Mouse (Mus musculus) layer of hippocampus, adult 9-10 months (tissue): ENCODE measurements around the gene Cdyl2.

Source experiments
- DNase-seq: peaks from one replicate; pipeline ENCODE4 v3.0.0; 2022; ENCODE audit warnings: low spot score

Gene Cdyl2

DNA sequence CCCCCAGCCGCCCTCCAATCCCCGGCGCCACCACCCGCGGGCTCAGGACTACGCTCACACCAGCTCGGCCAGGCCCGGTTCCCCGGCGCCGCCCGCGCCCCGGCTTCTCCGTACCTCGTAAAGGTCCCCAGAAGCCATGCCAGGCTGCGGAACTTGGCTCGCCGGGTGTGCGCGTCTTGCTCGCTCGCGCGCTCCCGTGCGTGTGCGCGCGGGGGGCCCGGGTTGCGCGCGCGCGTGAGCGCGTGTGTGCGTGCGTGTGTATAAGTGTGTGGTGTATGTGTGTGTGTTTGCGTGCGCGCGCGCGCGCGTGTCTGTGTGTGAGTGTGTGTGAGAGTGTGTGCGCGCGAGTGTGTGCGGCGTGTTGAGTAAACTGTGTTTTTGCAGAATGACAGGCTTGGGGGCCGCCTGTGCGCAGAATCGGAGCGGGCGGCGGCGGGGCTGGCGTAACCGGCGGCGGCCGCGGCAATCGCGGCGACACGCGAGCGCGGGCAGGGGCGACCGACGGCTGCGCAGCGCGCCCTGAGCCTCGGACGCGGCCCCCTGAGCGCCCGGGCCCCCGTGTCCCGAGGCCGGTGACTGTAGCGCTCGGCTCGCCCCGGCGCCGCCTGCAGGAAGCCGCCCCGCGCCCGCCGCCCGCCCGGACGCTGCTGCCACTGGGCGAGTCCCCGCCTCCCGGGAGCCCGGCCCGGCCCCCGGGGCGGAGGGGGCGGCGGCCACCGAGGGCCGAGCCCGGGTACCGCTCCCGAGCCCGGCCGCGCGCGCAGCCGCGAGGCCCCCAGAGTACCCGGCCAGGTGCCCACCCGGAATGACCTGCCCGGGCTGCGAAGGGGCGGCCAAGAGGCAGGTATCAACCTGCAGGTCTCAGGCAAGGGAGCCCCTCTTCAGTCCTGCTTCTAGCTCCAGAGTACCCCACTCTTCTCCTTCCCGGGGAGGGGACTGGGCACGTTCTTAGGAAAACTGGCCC lies at the start of gene Cdyl2:
Gene Cdyl2 (minus strand): TSS at position 308 of the 964 bp plus-strand sequence.
- DNase-seq: peak; percentile 81

DNA sequence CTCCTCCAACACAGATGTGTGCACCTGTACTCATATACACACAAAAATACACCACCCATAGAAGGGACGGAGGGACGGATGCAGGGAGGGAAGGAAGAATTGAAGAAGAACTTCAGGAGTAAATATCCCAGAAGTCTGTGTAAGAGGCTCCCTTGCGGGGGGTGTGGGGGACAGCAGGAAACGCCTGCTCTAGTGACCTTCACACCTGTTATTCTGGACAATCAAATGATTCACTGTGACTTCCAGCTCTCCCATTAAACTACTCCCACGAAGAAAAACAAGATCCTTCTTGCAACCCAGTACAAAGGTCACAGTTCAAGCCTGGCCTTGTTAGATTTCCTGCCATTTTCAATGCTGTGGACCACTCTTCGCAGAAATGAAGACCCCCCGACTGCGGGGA lies 47.8 kb upstream of the Cdyl2 start:
- DNase-seq: no peak

DNA sequence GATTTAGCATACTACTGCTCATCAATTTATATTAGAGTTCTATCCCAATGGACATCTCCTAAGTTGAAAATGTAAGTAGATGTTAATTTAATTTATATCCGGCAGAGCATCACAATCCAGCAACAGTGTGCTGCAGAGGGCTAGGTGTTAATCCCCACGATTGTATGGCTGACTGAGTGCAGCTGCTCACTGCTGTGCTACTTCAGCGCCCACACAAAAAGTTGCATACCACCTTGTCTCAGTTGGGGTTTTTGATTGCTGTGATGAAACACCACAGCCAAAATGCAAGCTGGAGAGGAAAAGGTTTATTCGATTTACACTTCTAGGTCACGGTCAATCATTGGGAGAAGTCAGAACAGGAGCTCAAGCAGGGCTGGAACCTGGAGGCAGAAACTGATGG lies 41.4 kb upstream of the Cdyl2 start:
- DNase-seq: no peak

DNA sequence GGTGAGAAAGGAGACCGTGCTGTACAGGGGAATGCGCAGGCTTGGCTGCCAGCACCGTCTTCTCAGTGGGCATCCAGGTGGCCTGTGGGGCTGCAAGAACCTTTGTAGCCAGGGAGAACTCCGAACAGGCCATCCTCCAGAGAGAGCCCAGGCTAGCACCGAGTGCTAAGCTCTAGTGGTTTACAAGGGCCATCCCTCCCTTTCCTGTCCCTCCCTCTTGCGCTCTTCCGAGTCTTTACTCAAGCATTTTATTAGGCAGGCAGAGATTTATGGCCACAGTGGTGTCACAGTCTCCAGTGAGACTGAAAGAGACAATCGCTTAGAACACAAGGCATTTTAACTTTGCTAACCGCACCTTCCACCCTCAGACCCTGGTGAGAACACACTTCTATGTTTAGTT lies 39.9 kb upstream of the Cdyl2 start:
- no peak for DNase-seq

DNA sequence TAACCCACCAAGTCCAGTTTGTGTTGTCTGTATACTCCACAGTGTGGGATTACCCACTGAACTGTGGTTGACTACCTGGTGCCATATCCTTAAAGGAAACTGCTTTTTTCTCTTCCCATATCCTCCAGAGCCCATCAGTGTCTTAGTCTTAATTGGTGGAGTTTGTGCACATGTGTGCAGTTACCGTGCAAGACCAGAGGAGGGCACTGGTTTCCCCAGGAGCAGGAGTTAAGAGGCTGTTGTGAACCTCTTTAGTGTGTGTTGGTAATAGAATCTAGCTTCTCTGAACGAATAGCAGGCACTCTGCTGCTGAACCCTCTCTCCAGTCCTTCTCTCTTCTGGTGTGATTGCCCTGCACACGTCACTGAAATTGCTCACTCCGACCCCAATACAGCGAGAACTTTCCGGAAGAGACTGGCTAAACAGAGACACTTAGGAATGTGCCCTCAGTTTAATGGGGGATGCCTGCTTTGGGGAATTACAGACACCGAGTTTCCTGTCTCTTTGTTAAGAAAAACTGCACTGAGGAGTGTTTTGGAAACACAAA lies 39.1 kb upstream of the Cdyl2 start:
- DNase-seq: no peak

DNA sequence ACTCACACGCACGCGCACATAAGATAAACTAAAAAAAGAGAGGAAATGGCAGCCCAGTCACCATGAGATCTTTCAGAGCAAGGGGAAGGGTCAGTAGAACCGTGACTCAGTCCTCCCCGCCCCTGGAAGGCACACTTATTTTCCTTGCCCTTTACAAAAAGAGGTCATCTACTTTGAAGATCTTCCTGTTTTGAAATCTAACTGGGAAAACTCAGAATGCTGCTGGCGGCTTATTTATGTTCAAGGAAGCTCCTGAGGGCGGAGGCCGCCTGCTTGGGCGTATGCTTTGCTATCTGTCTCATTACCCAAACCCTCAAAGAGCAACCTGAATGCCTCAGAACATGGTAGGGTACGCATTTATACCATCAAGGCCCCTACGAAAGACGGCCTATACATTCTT lies 38.0 kb upstream of the Cdyl2 start:
- no peak for DNase-seq

DNA sequence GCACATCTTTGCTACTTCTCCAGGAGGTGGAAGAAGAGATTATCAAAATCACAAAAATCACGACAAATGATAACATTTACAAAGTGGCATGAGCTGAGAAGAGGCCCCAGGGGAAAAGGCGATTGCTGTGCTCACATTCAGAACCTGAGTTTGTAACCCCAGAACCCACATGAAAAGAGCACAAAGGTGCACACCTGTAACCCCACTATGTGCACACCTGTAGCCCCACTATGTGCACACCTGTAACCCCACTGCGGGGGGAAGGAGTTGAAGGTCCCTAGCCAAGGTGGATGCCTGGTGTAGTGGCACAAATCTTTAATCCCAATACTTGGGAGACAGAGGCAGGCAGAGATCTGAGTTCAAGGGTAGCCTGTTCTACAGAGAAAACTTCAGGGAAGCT lies 23.4 kb upstream of the Cdyl2 start:
- no peak for DNase-seq

DNA sequence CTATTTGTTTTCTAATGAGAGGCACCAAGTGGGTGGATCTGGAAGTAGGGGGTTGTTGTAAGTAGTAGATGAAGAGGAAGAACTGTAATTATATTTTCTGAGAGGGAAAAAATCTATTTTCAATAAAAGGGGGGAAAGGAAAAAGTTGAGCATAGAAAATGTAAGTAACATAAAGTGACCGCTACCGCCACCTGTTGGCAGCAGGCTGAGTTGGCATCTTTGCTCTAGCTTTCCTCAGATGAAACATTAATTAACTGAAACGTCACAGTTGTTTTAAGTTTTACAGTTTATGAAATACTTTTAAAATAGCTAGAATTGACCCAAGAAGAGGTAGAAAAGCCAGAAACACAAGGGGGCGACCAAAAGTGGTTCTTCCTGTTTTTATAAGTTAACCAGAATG lies 22.8 kb upstream of the Cdyl2 start:
- DNase-seq: no peak

DNA sequence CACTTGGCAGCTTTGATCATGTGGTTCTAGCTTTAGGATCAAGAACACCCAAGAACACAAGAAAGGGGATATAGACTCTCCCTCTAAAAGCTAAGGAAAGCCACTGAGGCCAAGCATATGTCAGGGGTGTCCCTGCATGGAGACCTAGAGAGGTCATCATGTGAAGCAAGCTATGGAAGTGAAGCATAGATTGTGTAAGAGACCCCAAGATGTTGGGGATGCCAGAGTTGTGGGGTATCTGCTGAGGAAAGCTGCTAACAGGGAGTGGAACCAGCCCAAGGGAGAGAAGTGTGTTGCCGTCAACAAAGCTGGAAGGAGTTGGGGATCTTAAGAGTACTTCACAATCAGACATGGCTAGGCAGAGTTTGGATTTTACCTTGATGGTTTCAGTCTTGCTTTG lies 7.9 kb upstream of the Cdyl2 start:
- no peak for DNase-seq

DNA sequence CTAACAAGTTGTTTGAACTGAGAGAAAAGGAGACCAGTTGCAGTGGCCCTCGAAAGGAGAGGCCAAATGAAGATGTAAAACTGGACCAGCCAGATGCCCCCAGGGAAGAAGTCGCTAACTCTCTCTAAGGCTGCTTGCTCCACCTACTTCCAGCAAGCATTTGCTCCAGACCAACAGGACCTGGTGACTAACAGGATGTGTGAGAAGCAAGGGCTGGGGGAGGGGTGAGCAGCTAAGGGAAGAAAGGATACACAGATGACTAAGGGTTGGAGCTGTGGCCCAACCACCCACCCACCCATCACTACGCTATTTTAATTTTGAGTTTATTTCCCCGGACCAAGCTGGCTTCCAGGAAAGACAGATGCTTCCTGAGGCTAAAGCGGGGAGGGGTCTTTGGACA lies 2.5 kb upstream of the Cdyl2 start:
- DNase-seq: no peak

DNA sequence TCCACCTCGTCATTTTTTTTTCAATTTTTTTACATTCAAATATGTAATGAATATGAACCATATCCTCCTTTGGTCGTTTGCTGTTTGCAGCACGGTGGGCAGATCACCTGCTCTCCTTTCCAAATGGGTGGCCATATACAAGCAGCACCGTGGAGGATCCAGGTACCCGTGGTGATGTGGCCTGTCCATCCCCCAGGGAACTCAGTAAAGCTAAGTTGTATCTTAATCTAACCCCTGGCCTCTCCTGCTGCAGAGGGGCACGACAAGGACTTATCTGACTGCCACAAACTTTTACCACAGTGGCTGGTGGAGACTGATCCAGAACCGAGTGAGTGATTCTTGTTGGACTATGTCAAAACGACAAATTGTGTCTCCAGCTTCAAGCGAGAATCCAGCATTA lies 1.4 kb upstream of the Cdyl2 start:
- DNase-seq: no peak

DNA sequence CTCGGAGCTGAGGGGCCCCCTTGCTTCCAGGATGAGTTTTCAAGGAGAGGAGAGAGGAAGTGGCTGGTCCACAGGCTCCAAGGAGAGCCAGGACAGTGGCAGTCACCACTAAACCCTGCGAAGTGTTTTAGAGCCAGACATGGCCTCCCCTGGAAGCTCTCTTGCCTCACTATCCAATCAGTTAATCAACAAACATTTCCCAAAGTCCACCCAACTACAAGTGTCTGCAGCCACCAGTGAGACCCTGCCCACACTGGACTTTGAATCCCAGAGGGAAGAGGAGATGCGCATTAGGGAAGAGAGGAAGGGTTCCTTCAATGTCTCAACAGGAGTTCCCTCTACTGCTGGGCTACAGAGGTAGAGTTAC lies 840 bp upstream of the Cdyl2 start:
- DNase-seq: no peak

DNA sequence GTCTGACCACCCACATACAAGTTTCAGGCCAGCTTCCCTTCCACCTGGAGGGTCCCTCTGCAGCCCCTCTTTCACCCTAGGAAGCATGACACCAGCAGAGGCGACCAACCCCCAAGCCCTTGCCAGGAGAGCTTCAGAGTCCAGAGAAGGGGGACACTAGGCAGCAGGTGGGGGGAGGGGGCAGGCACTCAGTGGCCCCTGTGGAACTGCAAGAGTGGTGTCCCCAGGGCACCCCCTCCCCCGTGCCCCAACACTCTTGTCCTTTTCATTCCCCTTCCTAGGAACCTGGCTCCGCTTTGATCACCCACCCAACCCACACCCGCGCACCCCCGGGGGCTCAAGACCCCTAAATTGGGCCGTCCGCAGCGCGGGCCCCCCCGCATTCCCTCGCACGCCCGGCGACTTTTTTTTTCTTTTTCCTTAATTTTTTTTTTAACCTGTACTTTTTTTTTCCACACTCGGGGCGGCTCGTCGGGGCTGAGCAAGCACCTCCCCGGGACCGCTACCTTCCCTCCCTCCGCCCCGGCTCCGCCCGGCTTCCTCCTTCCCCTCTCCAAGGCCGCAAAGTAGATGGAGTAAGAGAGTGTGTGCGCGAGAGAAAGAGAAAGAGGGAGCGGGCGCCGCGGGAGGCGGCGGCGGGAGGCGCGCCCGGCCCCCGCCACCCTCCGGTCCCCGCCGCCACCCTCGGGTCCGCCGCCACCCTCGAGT lies 661 bp downstream of the Cdyl2 start:
- no peak for DNase-seq

DNA sequence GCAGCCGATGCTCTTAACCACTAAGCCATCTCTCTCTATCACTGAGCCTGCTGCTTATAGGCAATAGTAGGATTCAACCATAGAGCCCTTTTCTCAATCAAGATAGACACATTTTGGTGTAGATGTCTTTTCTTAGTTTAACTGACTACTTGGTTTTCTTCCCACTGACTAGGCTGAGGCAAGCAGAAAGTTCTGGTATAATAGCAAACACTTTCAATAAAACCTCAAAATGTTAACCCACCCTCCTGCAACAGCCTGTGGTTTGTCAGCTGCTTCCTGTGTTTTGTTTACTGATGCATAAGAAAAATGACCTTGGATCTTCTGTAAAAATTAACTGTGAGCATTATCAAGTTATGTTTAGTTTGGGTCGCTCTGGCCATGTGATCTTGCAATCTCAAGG lies 11.3 kb downstream of the Cdyl2 start:
- DNase-seq: no peak

DNA sequence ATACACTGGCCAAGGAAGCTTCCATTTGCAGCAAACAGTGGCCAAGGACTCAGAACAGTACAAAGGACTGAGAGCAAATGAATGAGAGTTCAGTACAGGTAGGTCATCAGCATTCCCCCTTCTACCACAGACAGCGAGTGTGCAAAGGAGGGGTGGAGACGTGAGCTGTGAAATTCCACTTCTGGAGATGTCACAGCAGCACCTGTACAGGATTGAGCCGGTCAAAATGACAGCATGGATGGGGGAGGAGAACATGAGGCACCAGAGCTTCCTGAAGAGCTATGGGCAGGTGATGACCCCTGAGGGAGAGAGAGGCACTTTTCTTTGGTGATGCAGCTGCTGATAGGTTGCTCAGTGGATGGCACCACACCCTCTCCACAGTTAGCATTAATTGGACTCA lies 25.3 kb downstream of the Cdyl2 start:
- DNase-seq: no peak

DNA sequence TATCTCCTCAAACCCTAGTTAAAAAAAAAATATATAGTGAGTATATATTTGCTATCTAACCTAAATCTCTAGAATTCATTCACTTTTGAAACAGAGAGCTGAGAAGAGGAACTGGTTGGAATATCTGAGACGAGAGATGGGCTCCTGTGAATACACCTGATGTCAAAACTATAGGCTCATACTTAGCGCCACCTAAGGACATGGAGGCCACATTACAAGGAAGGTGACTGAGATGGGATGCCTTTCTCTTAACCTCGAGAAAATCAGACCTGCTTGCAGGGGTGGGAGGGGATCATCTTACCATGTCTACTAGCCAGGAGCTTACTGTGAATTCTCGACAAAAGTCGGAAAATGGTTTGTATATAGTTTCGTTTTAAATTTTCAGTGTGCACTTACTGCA lies 30.3 kb downstream of the Cdyl2 start:
- no peak for DNase-seq

DNA sequence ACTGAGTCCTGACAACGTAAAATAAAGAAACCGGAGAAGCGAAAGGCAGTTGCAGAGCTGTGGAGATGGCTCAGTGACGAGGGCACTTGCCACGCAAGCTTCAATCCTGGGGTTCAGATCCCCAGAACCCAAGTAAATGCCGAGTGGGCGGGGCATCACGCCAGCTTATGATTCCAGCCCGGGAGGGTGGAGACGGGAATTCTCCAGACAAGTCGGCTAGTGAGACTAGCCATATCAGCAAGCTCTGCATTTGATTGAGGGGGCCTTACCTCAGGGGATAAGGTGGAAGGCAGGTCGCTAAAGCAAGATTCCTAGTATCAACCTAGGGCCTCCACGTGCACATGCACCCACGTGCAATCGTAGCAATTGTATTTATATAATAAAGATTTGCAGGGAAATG lies 39.9 kb downstream of the Cdyl2 start:
- DNase-seq: no peak

DNA sequence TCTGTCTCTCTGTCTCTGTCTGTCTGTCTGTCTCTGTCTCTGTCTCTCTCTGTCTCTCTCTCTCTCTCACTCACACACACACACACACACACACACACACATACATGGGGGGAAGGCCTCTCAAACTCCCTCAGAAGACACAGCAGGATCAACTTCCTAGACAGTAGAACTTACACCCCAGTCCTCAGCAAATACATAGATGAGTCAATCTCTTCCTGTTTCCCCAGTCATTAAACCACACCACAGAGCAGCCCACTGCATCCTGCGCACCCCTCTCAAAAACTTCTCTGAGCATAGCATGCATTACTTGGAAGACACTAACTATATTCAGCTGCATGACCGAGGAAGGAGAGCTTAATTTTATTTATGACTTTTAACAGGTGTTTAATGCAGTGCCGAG lies 43.0 kb downstream of the Cdyl2 start:
- DNase-seq: no peak

DNA sequence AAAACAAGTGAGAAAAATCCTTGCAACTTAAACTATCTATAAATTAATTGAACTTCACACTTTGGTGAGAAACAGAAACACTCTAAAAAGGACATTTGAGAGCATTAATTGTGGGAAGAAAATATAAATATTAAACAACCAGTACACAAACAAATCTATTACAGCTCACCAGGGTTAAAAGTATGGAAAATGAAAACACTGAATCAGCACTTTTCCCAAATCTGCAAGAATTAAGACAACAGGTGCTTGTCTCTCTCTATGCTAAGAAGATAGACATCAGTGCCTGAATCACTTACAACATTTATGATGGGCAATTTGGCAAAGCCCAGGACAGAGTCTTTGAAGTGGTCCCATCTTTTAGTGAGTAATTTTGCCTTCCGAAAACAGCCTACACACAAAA lies 56.6 kb downstream of the Cdyl2 start:
- no peak for DNase-seq

DNA sequence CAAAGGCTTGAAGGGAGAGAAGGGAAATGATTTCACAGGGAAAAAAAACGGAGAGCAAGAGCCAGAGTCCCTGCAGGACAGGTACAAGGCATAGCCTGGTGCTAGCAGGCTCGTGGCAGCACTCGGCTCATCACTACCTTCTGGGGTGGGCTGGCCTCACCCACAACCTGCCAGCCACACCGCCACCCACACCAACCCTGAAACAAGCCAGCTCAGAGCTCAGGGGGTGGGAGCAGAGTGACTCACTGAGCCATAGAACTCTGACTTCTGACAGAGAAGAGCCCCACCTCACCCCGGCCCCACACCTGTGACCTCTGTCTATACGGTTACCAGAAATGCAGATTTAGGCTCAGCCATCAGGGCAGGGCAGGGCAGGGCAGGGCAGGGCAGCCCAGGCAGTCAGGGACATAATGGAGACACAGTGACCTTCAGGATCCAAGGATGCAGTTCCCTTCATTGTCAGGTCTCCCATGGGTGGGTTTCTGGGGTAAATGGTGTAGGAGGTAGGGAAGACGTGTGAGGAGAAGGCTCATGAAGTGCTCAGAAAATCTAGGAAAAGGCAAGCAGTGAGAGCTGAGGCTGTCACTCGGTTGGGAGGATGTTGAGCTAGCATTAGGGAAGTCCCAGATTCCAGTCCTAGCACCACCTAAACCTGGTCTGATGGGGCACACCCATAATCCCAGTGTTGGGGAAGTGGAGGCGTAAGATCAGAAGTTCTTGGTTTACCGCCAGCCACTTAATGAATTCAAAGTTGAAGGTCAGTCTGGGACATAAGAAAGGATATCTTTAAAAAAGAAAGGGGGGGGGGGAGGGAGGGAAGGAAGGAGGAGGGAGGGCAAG lies 58.6 kb downstream of the Cdyl2 start:
- DNase-seq: no peak

DNA sequence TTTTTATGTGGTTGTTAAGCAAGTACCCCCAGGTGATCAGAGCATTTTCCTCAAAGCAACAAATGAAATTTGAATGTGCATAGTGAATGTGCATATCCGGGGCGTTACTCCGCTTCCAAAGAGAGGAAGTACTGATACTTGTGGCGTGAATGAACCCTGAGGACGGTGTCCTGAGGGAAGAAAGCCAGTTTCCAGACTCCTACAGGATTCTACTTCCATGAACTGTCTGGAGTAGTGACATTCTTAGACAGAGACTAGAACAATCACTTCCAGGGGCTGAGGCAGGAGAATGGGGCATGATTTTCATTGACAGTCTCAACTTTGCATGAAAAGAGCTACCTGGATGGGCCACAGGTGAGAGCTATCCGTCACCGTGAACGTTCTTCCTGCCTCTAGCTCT lies 59.3 kb downstream of the Cdyl2 start:
- no peak for DNase-seq

DNA sequence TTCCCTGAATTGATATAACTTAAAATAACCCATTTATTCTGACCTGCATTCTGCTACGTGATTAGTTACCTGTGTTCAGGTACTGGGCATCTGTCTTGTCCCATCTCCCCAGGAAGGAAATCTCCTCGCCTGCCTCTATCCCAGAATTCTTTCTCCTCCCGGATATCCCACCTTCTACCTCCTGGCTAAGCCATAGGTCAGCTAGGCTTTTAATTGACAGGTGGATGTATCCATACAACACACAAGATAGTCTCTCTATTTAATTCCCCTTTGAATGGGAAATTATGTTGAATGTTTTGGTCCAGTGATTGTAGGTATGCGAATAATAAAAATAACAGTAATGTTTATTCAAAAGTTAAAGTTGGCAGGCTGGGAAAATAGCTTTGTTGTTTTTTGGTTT lies 59.7 kb downstream of the Cdyl2 start:
- no peak for DNase-seq
